Mouse (Mus musculus) stomach, embryonic 16.5 days (tissue): ENCODE measurements around the gene Efhd1. TPM values are rescaled to one million over a fixed set of nuclear protein-coding genes. Genes with fewer than 3 reads are reported as not detected.

Source experiments
- ATAC-seq: fragments of 200-750 bp; cut with Nextera tagmentation; 2 replicates; pipeline ENCODE4 v1.8.0; 2017; ENCODE audit warnings: moderate number of reproducible peaks, moderate TSS enrichment; ENCODE audit not compliant: insufficient read depth, low FRiP score
- H3K27ac ChIP-seq: fragments of 300-500 bp; sonication (generic); 2 replicates; pipeline ENCODE4 v1.5.1; 2014; ENCODE audit warnings: low read length
- H3K27me3 ChIP-seq: fragments of 300-500 bp; sonication (generic); 2 replicates; pipeline ENCODE4 v1.6.1; 2014; ENCODE audit warnings: low read length, control low read depth, mixed read lengths; ENCODE audit not compliant: control insufficient read depth, insufficient read depth
- H3K36me3 ChIP-seq: fragments of 300-500 bp; sonication (generic); 2 replicates; pipeline ENCODE4 v1.6.1; 2014; ENCODE audit warnings: low read length; ENCODE audit not compliant: control insufficient read depth, insufficient read depth
- H3K4me1 ChIP-seq: fragments of 300-500 bp; sonication (generic); 2 replicates; pipeline ENCODE4 v1.6.1; 2014; ENCODE audit warnings: low read length, control low read depth, mixed read lengths; ENCODE audit not compliant: control insufficient read depth, insufficient read depth
- H3K4me2 ChIP-seq: fragments of 300-500 bp; sonication (generic); 2 replicates; pipeline ENCODE4 v1.6.1; 2014; ENCODE audit warnings: low read depth, low read length, mixed read lengths
- H3K4me3 ChIP-seq: fragments of 300-500 bp; sonication (generic); replicated peaks from 2 replicates; pipeline ENCODE4 v1.5.1; 2014; ENCODE audit warnings: mild to moderate bottlenecking, low read length
- H3K9ac ChIP-seq: fragments of 300-500 bp; sonication (generic); 2 replicates; pipeline ENCODE4 v1.6.1; 2014; ENCODE audit warnings: low read length
- H3K9me3 ChIP-seq: fragments of 300-500 bp; sonication (generic); replicated peaks from 2 replicates; pipeline ENCODE4 v1.6.1; 2016; ENCODE audit warnings: low read length, control low read depth; ENCODE audit not compliant: control insufficient read depth
- WGBS: fragments of 180-500 bp; shearing (Covaris S2); extraction: QIAGEN DNeasy Blood & Tissue Kit; methylation state at CpG from one replicate; pipeline ENCODE4 v1.1.7; 2014; 5-methylcytosine and 5-hydroxymethylcytosine counted together
- polyA plus RNA-seq: library from polyadenylated mRNA; unstranded; fragments of >200 nt; fragmentation: Nextera tagmentation; extraction: Ambion mirVana; gene quantifications from 2 replicates; pipeline ENCODE4 v1.2.1, GENCODE M21; 2015

Efhd1 gene
- polyA plus RNA-seq, 1 experiment from 2014 or later, result 0.46 TPM

- Histone ChIP-seq H3K4me2 (no peak overlapping the region), H3K27me3 (no peaks in the 10 kb centered on the region), H3K9me3 (no peaks in the 10 kb centered on the region), H3K9ac (no peak overlapping the region), H3K36me3 (no peaks in the 10 kb centered on the region; the same call in 1 of the 2 replicates), H3K4me1 (peaks cover 5% of the 10 kb centered on the region; the same call in 1 of the 2 replicates), H3K4me3 (no peak overlapping the region), H3K27ac (no peak overlapping the region)
- no peak for ATAC-seq
- WGBS, result 91% methylated on average over 4 of the region's 4 CpGs
Measured at GRCm38 (mm10) chr1:87331774-87332173, 67.6 kb downstream of the Efhd1 start.

GRCm38 (mm10) chr1:87350576-87350975, 86.4 kb downstream of the Efhd1 start:
- Histone ChIP-seq H3K4me1 (no peaks in the 10 kb centered on the region), H3K9me3 (no peaks in the 10 kb centered on the region), H3K9ac (no peak overlapping the region), H3K4me3 (no peak overlapping the region), H3K4me2 (no peak overlapping the region), H3K27ac (no peak overlapping the region), H3K27me3 (no peaks in the 10 kb centered on the region), H3K36me3 (0 out of 2 replicates have a peak, but pooled peaks cover 3% of the 10 kb centered on the region)
- 81% methylated on average over 2 of the region's 2 CpGs for WGBS
- no peak for ATAC-seq

- Histone ChIP-seq H3K27me3 (no peaks in the 10 kb centered on the region), H3K27ac (no peak overlapping the region), H3K4me1 (no peaks in the 10 kb centered on the region), H3K4me2 (no peak overlapping the region), H3K9me3 (no peaks in the 10 kb centered on the region), H3K36me3 (no peaks in the 10 kb centered on the region), H3K4me3 (no peak overlapping the region), H3K9ac (no peak overlapping the region)
- 48% methylated on average over 1 of the region's 1 CpGs for WGBS
- no peak for ATAC-seq
Measured at GRCm38 (mm10) chr1:87360276-87360675, 96.1 kb downstream of the Efhd1 start.

Other genes starting within 250 kb of the Efhd1 start
- gene Alppl2, start 174.4 kb upstream of the Efhd1 start, polyA plus RNA-seq, result not detected in 2 replicates
- 39.3 and 39.8 TPM in 2 replicates for gene Alpi, start 162.8 kb upstream of the Efhd1 start, polyA plus RNA-seq
- gene Akp3, start 139.4 kb upstream of the Efhd1 start, polyA plus RNA-seq, result 0.08 TPM in 1 of 2 replicates, not detected in the other
- 3.0 and 5.7 TPM in 2 replicates for gene Ecel1, start 107.8 kb upstream of the Efhd1 start, polyA plus RNA-seq
- gene Prss56, start 81.0 kb upstream of the Efhd1 start, polyA plus RNA-seq, result not detected in 2 replicates
- 0.10 and 2.0 TPM in 2 replicates for gene Chrnd, start 73.8 kb upstream of the Efhd1 start, polyA plus RNA-seq
- 0.16 and 5.7 TPM in 2 replicates for gene Chrng, start 59.7 kb upstream of the Efhd1 start, polyA plus RNA-seq
- 147 and 150 TPM in 2 replicates for gene Eif4e2, start 50.4 kb upstream of the Efhd1 start, polyA plus RNA-seq
- 43.1 and 47.0 TPM in 2 replicates for gene Gigyf2, start 62.6 kb downstream of the Efhd1 start, polyA plus RNA-seq
- 5.0 and 5.4 TPM in 2 replicates for gene Kcnj13, start 130.4 kb downstream of the Efhd1 start, polyA plus RNA-seq
- gene Snorc, start 205.9 kb downstream of the Efhd1 start, polyA plus RNA-seq, result not detected in 2 replicates
- 2.8 and 3.1 TPM in 2 replicates for gene Neu2, start 245.5 kb downstream of the Efhd1 start, polyA plus RNA-seq